Mouse (Mus musculus): Measurements from ENCODE around the gene 2900026A02Rik. TPM values are rescaled to one million over a fixed set of nuclear protein-coding genes. Genes with fewer than 3 reads are reported as not detected.
A peak's percentile ranks its signal among the peaks of the same experiment; 100 is the strongest.

The 2900026A02Rik gene
- total RNA-seq, 2 experiments from 2014 or later, result 21.2 to 23.3 TPM

DNA sequence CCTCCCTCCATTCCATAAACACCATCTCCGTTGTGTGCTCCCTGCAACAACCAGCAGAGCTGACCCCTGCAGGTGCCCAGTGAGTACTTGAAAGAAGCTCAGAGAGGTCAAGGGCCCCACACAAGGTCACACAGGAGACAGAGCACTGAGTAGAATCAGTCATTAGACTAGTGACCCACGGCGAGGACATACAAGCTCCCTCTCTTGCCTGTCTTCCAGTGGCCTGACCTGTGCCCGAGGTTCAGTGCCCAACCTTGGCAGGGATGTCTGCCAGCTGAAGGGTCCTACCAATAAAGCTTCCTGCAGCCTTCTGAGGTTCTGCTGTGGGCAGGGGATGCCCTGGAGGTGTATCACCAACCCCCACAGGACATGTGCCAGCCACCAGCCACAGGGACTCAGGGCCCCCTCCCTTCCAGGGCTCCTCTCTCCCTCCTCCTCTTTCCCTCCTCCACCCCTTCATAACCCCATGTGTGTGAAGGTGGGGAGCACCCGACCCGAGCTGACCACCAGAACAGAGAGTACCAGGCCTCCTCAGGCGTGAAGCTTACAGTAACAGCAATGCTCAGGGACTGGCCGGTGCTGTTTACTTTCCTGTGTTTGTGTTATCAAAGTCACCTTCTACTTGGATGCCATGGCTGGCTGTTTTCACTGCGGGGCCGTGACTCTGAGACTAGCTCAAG, 8.7 kb downstream of the 2900026A02Rik start:
- DNase-seq (ENCODE audit: low spot score in 2 of 2), result no peak

DNA sequence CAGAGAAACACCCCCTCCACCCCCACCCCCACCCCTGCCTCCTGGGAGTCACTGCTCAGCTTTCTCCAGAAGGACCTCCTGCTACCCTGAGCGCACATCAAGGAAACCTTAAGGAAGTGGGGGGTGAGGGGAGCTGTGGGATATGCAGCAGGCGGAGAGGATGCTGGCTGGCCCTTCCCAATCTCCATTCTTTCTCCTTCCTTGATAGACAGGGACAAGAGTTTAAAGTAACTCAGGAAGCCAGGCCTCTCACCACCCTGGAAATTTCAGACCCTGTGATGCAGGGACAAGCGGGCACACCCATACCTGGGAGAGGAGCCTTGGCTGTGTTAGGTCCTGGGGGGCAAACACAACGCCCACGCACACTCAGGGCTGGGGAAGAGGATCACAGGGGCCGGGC, 10.7 kb downstream of the 2900026A02Rik start:
- no peak for DNase-seq (ENCODE audit: low spot score in 2 of 2)

DNA sequence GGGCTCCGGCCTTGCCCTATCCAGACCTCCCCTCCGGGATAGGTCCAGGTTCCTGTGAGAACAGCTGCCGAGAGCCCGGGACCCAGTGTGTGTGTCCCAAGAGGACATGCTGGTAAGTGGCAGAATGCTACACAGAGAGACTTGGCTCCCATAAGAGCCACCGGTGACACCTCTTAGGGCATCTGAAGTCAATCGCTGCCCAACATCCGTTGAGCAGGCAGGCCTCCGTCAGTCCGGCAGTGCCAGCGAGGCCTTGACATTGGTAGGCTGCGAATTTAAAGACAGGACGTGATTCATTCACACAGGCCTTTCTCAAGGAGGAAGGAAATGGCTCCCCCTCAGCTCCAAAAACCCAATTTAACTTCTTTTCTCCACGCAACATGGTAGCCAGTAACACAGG, 11.1 kb downstream of the 2900026A02Rik start:
- no peak for DNase-seq (ENCODE audit: low spot score in 2 of 2)

DNA sequence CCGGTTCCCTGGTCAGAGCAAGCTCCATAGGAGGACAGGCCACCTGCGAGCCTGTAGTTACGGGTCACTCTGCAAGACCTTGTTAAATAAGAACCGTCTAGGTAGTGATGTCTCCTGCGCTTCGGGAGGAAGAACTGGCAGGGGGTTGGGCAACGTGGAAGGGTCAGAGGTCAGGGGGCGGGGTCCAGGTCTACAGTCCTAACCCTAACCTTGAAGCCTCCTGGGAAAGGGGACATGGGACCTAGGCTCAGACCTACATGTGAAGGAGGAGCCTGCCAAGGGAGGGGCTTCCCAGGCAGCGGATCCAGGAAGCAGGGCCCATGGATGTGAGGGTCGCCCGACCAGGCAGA, 11.7 kb downstream of the 2900026A02Rik start:
- no peak for DNase-seq (ENCODE audit: low spot score in 2 of 2)

DNA sequence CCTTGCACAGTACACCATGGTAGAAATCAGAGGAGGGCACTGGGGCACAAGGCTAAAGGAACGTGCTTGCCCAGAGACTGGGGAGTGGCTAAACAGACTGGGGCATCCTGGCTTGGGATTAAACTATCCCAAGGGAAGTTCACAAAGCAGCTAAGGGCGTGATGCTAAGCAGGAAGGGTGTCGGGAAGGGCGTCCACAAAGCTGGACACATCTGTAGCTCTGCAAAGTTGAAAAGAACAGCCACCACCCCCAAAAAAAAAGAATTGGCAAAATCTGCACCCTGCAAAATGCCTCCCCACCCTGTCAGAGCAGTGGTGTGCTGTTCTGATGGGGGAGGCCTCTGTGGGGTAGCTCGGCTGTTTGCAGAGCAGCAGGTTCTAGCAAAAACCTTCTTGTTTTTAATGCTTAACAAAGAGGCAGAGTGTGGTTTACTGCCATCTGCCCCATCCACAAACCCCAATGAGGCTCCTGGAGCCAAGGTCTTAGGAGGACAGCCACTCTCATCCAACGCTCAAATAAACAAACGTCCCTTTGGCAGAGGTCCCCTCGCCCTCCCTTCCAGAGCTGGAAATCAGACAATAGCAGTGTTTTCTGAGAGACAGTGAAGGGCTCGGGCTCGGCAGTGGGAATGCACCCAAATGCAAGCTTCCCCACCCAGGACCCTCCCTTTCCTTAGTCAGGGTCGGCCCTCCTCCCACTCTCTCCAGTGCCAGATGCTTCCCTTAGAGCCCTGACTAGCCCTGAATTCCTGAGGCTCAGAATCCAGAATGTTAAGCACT, 12.2 kb downstream of the 2900026A02Rik start:
- DNase-seq (ENCODE audit: low spot score in 2 of 2), result no peak

DNA sequence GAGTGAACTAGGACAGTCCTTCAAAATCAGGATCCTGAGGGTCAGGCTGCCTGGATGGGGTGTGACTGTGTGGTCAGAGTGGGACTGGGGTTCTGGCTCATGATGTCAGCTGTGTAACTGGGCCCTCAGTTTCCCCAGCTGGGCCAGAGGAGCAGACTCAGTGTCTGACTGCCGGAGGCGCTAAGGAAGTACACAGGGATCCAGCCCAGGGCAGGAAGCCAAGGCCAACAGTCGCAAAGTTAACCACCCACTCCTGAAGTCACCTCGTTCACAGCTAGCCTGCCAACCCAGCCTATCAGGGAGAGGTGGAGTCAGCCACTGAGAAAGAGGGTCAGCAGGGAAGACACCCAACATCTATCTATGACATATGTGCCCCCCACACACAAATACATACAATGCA, 13.0 kb downstream of the 2900026A02Rik start:
- no peak for DNase-seq (ENCODE audit: low spot score in 2 of 2)

DNA sequence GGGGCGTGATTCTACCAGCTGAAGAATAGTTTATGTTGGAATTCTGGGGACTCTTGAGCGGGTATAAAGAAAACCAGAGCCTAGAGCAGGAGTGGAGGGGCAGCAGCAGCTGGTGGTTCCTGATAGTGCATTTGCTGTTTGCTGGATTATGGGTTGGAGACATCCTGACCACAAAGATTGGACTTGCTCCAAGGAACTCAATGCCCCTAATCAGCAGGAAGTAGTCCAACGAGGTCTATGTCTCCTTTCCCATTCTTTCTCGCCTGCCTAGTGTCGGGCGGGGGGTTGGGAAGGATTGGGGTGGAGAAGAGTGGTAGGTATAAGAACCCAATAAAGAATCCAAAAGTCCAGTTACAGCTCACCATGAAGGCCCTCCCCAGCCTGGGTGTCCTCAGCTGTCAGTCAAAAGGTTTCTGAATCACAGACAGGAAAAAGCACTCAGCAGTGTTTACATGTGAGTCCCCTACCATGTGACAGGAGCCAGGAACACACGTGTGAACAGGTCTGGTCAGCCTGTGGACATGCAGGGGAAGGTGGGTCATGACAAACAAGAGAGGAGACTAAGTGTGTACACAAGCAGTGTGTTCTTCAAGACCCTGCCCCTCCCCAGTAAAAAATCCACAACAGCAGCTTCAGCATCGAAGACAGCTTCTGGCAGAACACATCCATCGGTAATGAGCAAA, 14.2 kb downstream of the 2900026A02Rik start:
- no peak for DNase-seq (ENCODE audit: low spot score in 2 of 2)

DNA sequence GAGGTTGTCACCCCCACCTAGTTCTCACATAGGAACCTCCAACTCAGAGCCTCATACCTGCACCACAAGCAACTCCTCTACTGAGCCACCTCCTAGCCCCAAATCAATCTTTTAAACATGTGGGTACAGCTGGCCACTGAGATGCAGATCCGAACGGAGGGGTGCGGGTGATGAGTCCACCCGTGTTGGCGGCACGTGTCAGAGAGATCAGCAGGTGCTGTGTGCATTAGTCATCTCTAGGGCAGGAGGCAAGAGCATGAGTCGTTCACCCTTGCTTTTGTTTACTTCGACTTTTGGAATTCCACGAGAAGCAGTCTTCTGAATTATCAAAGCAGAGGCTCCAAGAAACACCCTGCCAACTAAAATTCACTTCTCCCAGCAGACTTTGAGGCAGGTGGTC, 16.8 kb downstream of the 2900026A02Rik start:
- DNase-seq (ENCODE audit: low spot score in 2 of 2), result no peak

DNA sequence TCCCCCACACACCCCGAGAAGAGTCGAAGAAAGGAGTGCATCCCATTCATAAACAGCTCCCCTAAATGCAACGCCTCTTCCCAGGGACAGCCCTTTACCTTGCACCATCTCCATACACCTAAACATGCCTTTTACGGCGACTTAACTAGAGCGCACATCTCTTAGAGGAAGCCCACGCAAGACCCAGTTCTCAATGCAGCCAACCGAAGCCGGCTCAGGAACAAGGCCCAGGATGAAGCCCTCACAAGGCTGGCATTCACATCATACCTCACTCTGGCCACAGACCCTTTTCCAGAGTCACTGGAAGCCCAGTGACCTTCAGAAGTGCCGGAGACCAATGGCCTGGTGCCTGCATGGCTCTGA, 21.3 kb downstream of the 2900026A02Rik start:
- no peak for DNase-seq (ENCODE audit: low spot score in 2 of 2)

DNA sequence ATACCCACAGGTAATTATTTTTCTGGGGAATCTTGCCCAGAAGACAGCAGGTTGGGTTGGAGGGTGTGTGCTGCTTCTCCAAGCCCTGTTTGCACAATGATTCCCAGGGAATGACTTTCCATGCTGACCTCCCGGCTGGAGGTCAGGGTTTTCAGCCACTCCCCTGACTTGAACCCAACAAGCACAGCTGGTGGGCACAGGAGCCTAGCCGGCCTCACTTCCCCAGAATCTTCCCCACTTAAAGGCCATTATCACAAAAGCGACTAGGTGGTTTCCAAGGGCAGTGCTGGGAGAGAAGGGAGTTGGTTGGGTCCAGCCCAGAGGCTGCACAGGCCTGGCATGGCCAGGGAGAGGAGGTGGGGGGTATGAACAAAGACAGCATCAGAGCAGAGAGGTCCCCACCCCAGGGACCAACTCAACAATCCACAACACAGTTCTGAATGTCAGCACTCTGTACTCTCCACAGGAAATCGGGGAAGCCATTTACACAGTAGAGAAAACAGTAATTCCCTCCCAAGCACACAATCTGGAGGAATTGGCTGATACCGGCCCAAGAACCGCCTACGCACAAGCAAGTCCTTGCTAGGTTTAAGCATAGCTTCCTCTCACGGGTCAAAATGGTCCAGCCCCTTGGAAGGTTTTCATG, 21.8 kb downstream of the 2900026A02Rik start:
- DNase-seq (ENCODE audit: low spot score in 2 of 2), result no peak

DNA sequence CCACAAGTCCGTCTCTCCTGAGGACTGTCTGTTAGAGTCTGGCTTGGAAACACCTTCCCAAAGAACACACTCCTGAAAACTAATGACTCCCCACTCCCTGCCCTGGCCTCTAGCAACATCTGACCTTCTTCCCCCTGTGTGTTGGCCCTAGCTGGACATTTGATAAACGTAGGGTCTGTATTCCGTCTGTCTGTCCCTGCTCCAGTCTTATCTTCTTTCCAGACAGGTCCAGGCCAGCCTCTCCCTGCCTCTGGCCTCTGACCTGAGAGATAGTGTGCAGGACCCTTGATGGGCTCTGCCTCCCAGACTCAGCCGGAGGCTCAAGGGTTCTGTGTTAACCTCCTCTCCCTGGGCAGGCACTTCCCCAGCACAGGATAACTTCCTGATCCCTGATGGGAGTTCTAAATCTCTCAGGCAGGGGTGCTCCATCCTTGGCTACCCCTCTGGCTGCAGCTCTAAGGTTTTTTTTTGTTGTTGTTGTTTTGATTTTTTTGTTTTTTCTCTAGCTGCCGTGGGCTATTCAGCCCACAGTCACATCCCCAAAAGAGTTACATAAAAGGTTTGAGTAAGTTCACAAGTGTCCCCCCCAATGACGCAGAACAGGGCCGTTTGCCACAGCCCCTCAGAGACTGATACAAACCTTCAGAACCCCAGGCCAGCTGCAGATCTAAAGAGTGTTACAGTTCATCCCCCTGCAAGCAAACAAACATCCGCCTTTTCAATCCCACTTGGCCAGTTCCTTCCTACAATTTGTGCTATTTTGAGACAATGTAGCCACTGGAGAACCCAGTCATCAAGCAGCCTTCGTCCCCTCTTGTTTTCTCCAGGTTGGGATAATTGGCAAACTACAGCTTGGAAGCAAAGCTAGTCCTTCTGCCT, 23.9 kb downstream of the 2900026A02Rik start:
- no peak for DNase-seq (ENCODE audit: low spot score in 2 of 2)

DNA sequence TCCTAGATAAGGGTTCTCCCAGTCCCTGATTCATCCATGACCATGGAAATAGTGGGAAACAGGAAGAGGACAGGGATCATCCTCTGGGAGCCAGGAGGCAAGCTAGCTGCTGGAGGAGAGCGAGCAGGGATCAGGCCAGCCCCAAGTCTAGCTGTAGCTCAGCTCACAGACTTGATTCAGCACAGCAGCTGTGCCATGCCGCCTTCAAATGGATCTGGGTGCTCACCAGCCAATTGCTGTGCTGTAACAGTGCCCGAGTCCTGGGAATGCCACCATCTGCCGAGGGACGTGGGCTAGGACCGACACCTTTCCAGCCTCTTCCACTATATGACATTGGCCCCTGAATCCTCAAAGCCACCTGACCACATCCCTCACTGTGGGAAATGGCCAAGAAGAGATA, 25.1 kb downstream of the 2900026A02Rik start:
- DNase-seq (ENCODE audit: low spot score in 2 of 2), result no peak

DNA sequence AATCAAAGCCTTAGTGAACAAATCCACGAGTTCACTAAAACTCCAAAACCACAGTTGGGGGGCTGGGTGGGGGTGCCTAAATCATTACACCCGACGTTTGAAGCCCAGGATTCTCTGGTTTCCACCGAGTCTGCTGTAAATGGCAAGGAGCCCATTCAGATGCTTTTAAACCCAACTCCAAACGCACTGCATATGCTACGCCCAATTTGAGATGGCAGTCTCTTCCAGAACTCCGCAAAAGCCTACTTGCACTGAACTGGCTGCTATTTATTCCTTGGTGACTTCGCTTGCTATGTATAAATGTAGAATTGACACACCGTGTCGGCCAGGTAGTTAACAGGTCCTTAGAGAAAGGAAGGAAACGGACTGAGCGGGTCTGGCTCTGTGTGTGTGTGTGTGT, 25.6 kb downstream of the 2900026A02Rik start:
- DNase-seq (ENCODE audit: low spot score in 2 of 2), result no peak

DNA sequence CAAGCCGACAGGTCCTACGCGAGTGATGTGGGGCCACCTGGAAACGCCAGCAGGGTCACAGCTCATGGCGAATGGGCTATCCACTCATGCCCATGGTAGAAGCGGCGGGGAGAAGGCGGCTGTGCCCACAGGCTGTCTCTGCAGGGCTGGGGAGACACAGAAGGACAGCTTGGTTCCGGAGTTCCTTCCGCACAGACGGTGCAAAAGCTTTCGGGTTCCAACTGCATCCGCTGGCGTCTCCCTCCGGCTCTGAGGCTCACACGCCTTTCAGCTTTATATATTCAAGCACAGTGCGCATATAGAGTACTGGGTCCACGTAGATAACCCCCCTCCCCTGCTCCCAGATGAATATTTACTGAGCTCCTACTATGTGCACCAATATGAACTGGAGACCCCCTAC, 27.3 kb downstream of the 2900026A02Rik start:
- DNase-seq (ENCODE audit: low spot score in 2 of 2), result no peak

DNA sequence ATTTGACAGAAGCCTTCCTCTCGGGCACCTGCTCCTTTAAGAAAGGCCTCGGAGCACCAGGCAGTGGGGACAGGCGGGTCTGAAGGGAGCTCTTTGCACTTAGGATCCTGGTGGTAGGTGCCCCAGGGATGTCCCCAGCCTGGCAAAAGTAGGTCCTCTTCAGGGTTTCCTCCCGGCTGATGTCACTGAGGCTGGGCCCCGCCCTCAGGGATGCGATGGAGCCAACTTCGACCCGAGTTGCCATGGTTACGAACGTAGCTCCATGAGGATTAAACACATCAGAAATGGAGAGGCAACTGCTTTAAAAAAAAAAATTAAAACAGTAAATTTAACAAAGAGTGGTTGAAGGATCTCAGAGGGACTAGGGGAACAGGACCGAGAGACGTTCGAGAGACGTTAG, 29.1 kb downstream of the 2900026A02Rik start:
- no peak for DNase-seq (ENCODE audit: low spot score in 2 of 2)

DNA sequence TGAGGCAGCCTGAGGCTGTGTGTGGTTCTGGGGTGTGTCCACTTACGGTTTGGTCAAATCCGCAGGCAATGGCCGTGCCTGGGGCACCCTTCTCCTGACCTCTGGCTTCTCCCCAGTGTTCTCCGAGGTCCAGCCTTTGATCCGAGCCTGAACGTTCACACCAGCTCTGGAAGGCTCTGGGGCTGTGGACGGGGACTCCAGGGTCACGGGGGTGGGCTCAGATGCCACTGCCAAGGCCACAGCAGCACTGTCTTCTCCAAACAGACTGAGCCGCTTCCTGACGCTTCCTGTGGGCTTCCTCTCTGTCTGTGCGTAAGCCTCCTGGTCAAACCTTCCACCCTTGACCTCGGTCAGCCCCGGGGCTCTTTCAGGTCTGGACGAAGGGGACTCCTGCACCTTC, 30.5 kb downstream of the 2900026A02Rik start:
- DNase-seq (ENCODE audit: low spot score in 2 of 2), result no peak

DNA sequence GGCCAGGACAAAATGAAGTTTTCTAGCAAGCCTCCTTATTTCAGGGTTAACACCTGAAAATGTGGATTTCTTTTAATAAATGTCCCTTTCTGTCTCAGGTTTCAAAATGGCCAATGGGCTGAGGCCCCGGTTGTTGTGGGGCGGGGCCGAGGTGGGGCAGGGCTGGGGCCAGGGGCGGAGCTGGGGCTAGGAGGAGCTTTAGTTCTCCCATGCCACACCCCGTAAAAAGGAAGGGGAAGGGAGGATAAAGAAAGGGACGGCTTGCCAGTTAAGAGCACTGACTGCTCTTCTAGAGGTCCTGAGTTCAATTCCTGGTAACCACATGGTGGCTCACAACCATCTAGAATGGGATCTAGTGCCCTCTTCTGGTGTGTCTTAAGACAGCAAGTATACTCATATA, 39.6 kb downstream of the 2900026A02Rik start:
- DNase-seq (ENCODE audit: low spot score in 2 of 2), result no peak

DNA sequence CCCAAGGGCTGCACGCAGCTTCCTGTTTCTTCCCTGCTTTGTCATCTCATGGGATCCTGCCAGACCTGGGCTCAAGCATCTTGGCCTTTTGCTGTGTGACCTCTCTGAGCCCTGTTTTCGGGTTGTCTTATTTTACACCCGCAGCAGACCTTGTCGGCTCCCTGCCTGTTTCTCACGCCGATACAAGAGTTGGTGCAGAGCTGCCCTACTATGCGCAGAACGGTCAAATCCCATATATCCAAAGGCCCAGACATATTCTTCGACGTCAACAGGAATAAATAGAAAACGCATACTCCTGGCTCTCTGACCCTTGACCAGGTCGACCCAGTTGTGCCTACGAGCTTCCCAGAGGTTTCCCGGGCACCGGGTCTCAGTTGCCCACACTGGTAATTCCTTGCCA, 40.3 kb downstream of the 2900026A02Rik start:
- no peak for DNase-seq (ENCODE audit: low spot score in 2 of 2)

DNA sequence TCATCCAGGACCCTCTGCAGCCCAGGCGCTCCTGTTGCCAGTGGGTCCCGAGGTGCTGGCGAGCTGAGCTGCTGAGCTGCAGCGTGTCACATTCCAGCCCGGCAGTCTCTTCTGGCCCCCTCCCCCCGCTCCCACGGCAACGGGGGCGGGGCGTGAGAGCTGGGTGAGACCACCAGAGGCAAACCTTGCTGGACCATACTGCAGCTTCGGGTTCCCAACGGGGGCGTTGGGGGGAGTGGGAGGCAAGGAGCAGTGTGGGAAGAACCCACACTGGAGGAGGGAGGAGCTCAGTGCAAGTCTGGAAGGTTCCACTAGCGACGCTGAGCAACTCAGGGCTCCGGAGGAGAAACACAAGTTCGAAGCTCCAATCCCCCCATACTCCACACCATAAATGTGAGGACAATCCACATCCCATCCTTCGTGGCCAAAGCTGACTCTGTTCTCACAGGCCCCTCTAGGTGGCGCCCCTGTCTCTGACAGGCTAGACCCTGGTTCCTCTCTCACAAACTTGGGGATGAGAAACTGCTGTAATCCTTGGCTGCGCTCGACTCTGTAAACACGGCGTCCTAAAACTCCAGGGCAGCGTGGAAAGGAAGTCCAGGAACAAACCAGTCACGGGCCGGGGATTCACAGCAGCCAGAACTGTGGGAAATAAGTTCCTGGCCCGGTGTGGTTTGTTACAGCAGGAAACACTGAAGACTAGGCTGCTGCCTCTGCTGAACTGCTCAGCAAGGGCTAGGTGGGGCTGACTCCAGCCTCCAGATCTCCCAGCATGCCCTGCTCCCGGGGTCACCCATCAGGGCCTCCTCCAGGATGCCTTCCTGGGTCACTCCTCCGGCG, 41.0 kb downstream of the 2900026A02Rik start:
- peak; percentile 60 to 77 for DNase-seq (ENCODE audit: low spot score in 2 of 2)

DNA sequence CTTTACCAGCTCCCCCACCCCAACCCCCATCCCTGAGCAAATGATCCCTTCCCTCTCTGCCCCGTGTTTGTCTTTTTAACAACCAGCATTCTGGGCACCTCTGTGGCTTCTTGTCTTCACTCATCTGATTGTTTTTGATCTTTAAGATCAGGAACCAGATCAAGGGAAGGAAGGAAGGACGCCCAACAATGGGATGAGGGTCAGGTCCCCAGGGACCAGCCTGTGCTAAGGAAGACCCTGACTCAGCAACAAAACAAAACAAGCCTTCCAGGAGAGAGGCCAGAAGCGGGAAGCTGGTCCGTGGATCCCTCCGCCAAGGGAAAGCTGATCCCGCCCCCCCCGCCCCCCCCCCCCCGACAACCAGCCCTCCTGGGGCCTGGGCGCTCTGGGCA, 41.6 kb downstream of the 2900026A02Rik start:
- DNase-seq (ENCODE audit: low spot score in 2 of 2), result no peak

Measured in adrenal gland, postnatal 4 days (tissue).